ENCODE assay signal across 9 mouse cellular contexts in the genomic region with DNA sequence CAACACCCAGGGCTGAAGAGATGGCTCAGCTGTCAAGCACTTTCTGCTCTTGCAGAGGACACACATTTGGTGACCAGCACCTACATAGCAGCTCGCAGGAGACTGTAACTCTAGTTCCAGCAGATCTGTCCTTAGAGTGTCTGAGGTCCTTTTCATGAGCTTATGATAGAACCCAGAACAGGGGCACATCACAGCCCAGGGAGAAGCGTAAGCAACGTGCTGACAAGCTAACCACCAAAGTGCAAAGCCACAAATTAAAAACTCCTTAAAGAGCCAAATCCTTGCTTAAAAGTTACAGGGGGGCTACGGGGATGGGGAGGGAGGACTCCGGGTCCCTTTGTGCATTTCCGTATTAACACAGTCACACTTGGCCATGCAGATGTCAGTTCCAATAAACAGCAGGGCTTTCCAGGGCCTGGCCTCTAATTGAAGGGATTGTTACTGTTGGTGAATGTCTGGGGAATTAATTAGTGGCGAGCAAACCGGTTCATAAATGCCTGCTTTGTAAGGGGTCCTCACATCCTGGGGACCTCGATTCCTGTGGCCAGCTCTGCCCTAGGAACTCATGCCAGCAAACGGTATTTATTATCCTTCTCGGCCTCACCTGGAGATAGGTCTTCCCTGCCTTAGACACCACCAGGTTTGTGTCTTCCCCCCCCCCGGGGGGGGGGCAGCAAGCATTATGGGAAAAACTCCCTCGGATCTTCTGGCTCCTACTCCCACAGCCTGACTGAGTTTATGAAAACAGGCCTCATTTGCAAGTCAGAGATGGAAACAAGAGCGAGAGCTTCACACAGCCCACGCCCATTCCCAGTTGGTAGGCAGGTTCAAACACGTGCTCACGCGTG.
DNase-seq lines count a peak whose midpoint lies in the region; ATAC-seq and TF ChIP-seq lines count a peak whose summit lies in the region.
"Had no signal": no experiment of that assay in that cellular context is flagged by ENCODE, and none has a peak within 500 bp of the region (broad histone marks: within the 10 kb centered on the region; RNA-seq: fewer than 3 reads in every experiment).

No protein-coding gene starts in this region.

- no peak overlapping the region for H3K9ac ChIP-seq in forebrain, postnatal 0 days

- H3K4me3 ChIP-seq in gastrocnemius, adult 2 months, result no peak overlapping the region
- no peak overlapping the region for H3K4me3 ChIP-seq in forebrain, postnatal 0 days (ENCODE audit: low read depth, low read length)

- H3K27me3 ChIP-seq in forebrain, postnatal 0 days (ENCODE audit: insufficient read depth, low read length), result no peaks in the 10 kb centered on the region; the same call in 1 of the 2 replicates

- H3K9me3 ChIP-seq in forebrain, postnatal 0 days (ENCODE audit: low read length), result no peaks in the 10 kb centered on the region

- peak; percentile 77 for ATAC-seq in forebrain, postnatal 0 days

- 11% methylated on average over 18 of the region's 18 CpGs for WGBS in forebrain, postnatal 0 days

- peak; percentile 44 for DNase-seq in gastrocnemius, adult 2 months
- no peak for DNase-seq in gastrocnemius, postnatal 36 days
- peak; percentile 67 for DNase-seq in forebrain, postnatal 0 days
- peak; percentile 66 to 82 for DNase-seq in layer of hippocampus, postnatal 14 days (ENCODE audit: low spot score in 2 of 2)
- peak; percentile 85 for DNase-seq in retina, embryonic 14.5 days (ENCODE audit: low spot score)
- no peak for DNase-seq in cerebellum, postnatal 10 days
- no peak for DNase-seq in adrenal gland, postnatal 10 days
- DNase-seq in ovary, adult 18-20 months (ENCODE audit: low spot score), result no peak
- DNase-seq: cerebellum, adult 9-10 months had no signal

- intact Hi-C loops in gastrocnemius, adult 2 months (cut with DNase I), result no loop called here
- intact Hi-C loops in gastrocnemius, postnatal 36 days (cut with DNase I), result loop anchor here (5.0 kb wide), 1 partner anchor 70 kb away; no protein-coding TSS in a partner anchor

- TF ChIP-seq CTCF in gastrocnemius, adult 2 months (IDR thresholded peaks at IDR 0.05), result no peak
- TF ChIP-seq CTCF in forebrain, postnatal 0 days (IDR thresholded peaks at IDR 0.05; ENCODE audit: low read depth), result no peak

- peaks cover 24% of the 10 kb centered on the region for H3K4me1 ChIP-seq in forebrain, postnatal 0 days (ENCODE audit: insufficient read depth)

- H3K4me2 ChIP-seq in forebrain, postnatal 0 days (ENCODE audit: low read depth), result peak overlapping the region; percentile 3; the same call in 1 of the 2 replicates

- no peaks in the 10 kb centered on the region for H3K36me3 ChIP-seq in forebrain, postnatal 0 days (ENCODE audit: insufficient read depth)

- H3K27ac ChIP-seq in gastrocnemius, adult 2 months, result peak overlapping the region; percentile 99
- H3K27ac ChIP-seq in forebrain, postnatal 0 days (ENCODE audit: low read depth, low read length), result 0 out of 2 replicates have a peak overlapping the region, but pooled peaks have one; percentile 5

Comparison
In these comparisons a context has a peak if more than half of its experiments do, and no peak if none do; other contexts are left out.
1. DNase-seq: peak in gastrocnemius, adult 2 months (single experiment), forebrain, postnatal 0 days (single experiment), layer of hippocampus, postnatal 14 days (2 of 2) and retina, embryonic 14.5 days (single experiment); none in gastrocnemius, postnatal 36 days (0 of 2), cerebellum, postnatal 10 days (0 of 2), adrenal gland, postnatal 10 days (single experiment) and ovary, adult 18-20 months (single experiment).